Mouse (Mus musculus) liver, embryonic 14 days (tissue): ENCODE results near the gene Fam171b. TPM values are rescaled to one million over a fixed set of nuclear protein-coding genes. Genes with fewer than 3 reads are reported as not detected.

Experiments used
- polyA plus RNA-seq: library from polyadenylated mRNA; depleted of rRNA; stranded (reverse); fragments of >200 nt; gene quantifications from 2 replicates; pipeline ENCODE4 v1.2.3, GENCODE M21; 2012; rRNA removed

The Fam171b gene
- 0.10 and 0.17 TPM in 2 replicates for polyA plus RNA-seq

GRCm38 (mm10) chr2:83812483-83813272 lies at the start of gene Fam171b:
Gene Fam171b (plus strand): TSS chr2:83812636.

Other genes with a start within 250 kb of the Fam171b start
- 47.7 and 48.9 TPM in 2 replicates for gene Zc3h15, start 168.2 kb upstream of the Fam171b start, polyA plus RNA-seq
- gene Itgav, start 88.2 kb upstream of the Fam171b start, polyA plus RNA-seq, result 4.7 and 5.9 TPM in 2 replicates
- not detected in 2 replicates for gene Zswim2, start 128.6 kb downstream of the Fam171b start, polyA plus RNA-seq
- 0.01 TPM in 2 replicates for gene Gm13698, start 143.1 kb downstream of the Fam171b start, polyA plus RNA-seq
- 0.01 TPM in 2 replicates for gene Gm13693, start 148.9 kb downstream of the Fam171b start, polyA plus RNA-seq
- 0.01 TPM in 1 of 2 replicates, not detected in the other for gene Gm13695, start 154.7 kb downstream of the Fam171b start, polyA plus RNA-seq
- gene Gm13696, start 160.5 kb downstream of the Fam171b start, polyA plus RNA-seq, result 0.01 TPM in 2 replicates
- gene Gm13694, start 166.3 kb downstream of the Fam171b start, polyA plus RNA-seq, result 0.01 TPM in 2 replicates
- gene Gm13697, start 172.1 kb downstream of the Fam171b start, polyA plus RNA-seq, result 0.01 TPM in 2 replicates
- gene Gm13691, start 177.9 kb downstream of the Fam171b start, polyA plus RNA-seq, result 0.01 TPM in 2 replicates